Mouse (Mus musculus) bone marrow macrophage, adult 2 months (primary cell): ENCODE measurements at regions not wholly inside any gene's neighbourhood (a gene's known extent, or its start where the extent isn't known, plus 50 kb on each side); places are given as distances from the start of the nearest gene placed in this dataset.

Experiments used
- CTCF ChIP-seq: IDR thresholded peaks from 2 replicates; pipeline ENCODE4 v1.5.1; 2012; ENCODE audit warnings: low read depth, mild to moderate bottlenecking, low read length, moderate library complexity
- POLR2A ChIP-seq: IDR thresholded peaks from 2 replicates; pipeline ENCODE4 v1.6.1; 2012; ENCODE audit warnings: mild to moderate bottlenecking, low read depth, low read length, borderline replicate concordance

- TF ChIP-seq POLR2A (no peak), CTCF (no peak)
Observed at GRCm38 (mm10) chr5:73895186-73895585, 173.0 kb downstream of the Usp46 start.
